In genomic region chr14:23429043-23429442, GRCm38 (mm10) we compare ENCODE assay signal across 8 mouse cellular contexts.
DNase-seq lines count a peak whose midpoint lies in the region; ATAC-seq lines count a peak whose summit lies in the region.

No protein-coding gene starts in this region.

- H3K36me3 ChIP-seq in kidney, embryonic 16.5 days (ENCODE audit: insufficient read depth, low read length) = no peaks in the 10 kb centered on the region
- H3K36me3 ChIP-seq in neural tube, embryonic 15.5 days = no peaks in the 10 kb centered on the region

- WGBS in kidney, embryonic 16.5 days = 27% methylated on average over 4 of the region's 4 CpGs
- WGBS in neural tube, embryonic 15.5 days = 33% methylated on average over 4 of the region's 4 CpGs

- peak; percentile 49; the same call in 1 of the 2 replicates for ATAC-seq in kidney, embryonic 16.5 days (ENCODE audit: low FRiP score, low TSS enrichment)
- ATAC-seq in neural tube, embryonic 15.5 days (ENCODE audit: low FRiP score) = peak; percentile 65; the same call in 1 of the 2 replicates

- no peak overlapping the region for H3K27ac ChIP-seq in kidney, embryonic 16.5 days (ENCODE audit: low read length)
- no peak overlapping the region for H3K27ac ChIP-seq in neural tube, embryonic 15.5 days (replicated peaks)

- peaks cover 13% of the 10 kb centered on the region for H3K4me1 ChIP-seq in kidney, embryonic 16.5 days (ENCODE audit: insufficient read depth, low read length)
- no peaks in the 10 kb centered on the region for H3K4me1 ChIP-seq in neural tube, embryonic 15.5 days

- no peak overlapping the region for H3K9ac ChIP-seq in kidney, embryonic 16.5 days (replicated peaks; ENCODE audit: low read length)
- H3K9ac ChIP-seq in neural tube, embryonic 15.5 days (replicated peaks) = no peak overlapping the region

- H3K4me2 ChIP-seq in kidney, embryonic 16.5 days (replicated peaks; ENCODE audit: low read depth, low read length) = no peak overlapping the region
- no peak overlapping the region for H3K4me2 ChIP-seq in neural tube, embryonic 15.5 days

- peak; percentile 37 to 58 for DNase-seq in cerebellum, postnatal 10 days
- DNase-seq in cerebellum, adult 9-10 months = no peak
- DNase-seq in right cerebral cortex, adult 18-20 months = peak; percentile 30
- DNase-seq in right cerebral cortex, postnatal 14 days = no peak
- no peak for DNase-seq in thymus, postnatal 10 days (ENCODE audit: low spot score in 2 of 2)
- DNase-seq in testis, postnatal 10 days (ENCODE audit: low spot score) = no peak

- H3K27me3 ChIP-seq in kidney, embryonic 16.5 days (ENCODE audit: insufficient read depth, low read length) = no peaks in the 10 kb centered on the region
- no peaks in the 10 kb centered on the region; the same call in 1 of the 2 replicates for H3K27me3 ChIP-seq in neural tube, embryonic 15.5 days (replicated peaks)

- H3K4me3 ChIP-seq in kidney, embryonic 16.5 days (ENCODE audit: low read length) = no peak overlapping the region
- no peak overlapping the region for H3K4me3 ChIP-seq in neural tube, embryonic 15.5 days (replicated peaks)

- H3K9me3 ChIP-seq in kidney, embryonic 16.5 days (ENCODE audit: low read length) = no peaks in the 10 kb centered on the region
- H3K9me3 ChIP-seq in neural tube, embryonic 15.5 days (replicated peaks) = no peaks in the 10 kb centered on the region

Comparison
In these comparisons a context has a peak if more than half of its experiments do, and no peak if none do; other contexts are left out.
1. DNase-seq: peak in cerebellum, postnatal 10 days (2 of 2) and right cerebral cortex, adult 18-20 months (single experiment); none in cerebellum, adult 9-10 months (single experiment), right cerebral cortex, postnatal 14 days (single experiment), thymus, postnatal 10 days (0 of 2) and testis, postnatal 10 days (single experiment).